Mouse (Mus musculus) splenic B cell, adult 2 months (primary cell): ENCODE measurements around the gene Derl3.

Experiments used
- DNase-seq: peaks from one replicate; pipeline ENCODE4 v3.0.0-alpha.2; 2011; ENCODE audit warnings: low read depth, low spot score
- H3K27me3 ChIP-seq: 2 replicates; pipeline ENCODE4 v1.6.1; 2012; ENCODE audit warnings: mild to moderate bottlenecking, low read length, moderate library complexity, mixed read lengths; ENCODE audit not compliant: control insufficient read depth, poor library complexity, insufficient read depth, severe bottlenecking
- H3K36me3 ChIP-seq: 2 replicates; pipeline ENCODE4 v1.6.1; 2012; ENCODE audit warnings: mild to moderate bottlenecking, low read length, moderate library complexity, mixed read lengths; ENCODE audit not compliant: control insufficient read depth, poor library complexity, insufficient read depth, severe bottlenecking

Gene Derl3

GRCm38 (mm10) chr10:75936909-75937667 lies 43.9 kb downstream of the Derl3 start:
- Histone ChIP-seq H3K36me3 (no peaks in the 10 kb centered on the region), H3K27me3 (no peaks in the 10 kb centered on the region)
- DNase-seq: peak; percentile 37

GRCm38 (mm10) chr10:75937851-75938643 lies 44.8 kb downstream of the Derl3 start:
- DNase-seq: peak; percentile 57
- Histone ChIP-seq H3K36me3 (no peaks in the 10 kb centered on the region), H3K27me3 (no peaks in the 10 kb centered on the region)

DNA sequence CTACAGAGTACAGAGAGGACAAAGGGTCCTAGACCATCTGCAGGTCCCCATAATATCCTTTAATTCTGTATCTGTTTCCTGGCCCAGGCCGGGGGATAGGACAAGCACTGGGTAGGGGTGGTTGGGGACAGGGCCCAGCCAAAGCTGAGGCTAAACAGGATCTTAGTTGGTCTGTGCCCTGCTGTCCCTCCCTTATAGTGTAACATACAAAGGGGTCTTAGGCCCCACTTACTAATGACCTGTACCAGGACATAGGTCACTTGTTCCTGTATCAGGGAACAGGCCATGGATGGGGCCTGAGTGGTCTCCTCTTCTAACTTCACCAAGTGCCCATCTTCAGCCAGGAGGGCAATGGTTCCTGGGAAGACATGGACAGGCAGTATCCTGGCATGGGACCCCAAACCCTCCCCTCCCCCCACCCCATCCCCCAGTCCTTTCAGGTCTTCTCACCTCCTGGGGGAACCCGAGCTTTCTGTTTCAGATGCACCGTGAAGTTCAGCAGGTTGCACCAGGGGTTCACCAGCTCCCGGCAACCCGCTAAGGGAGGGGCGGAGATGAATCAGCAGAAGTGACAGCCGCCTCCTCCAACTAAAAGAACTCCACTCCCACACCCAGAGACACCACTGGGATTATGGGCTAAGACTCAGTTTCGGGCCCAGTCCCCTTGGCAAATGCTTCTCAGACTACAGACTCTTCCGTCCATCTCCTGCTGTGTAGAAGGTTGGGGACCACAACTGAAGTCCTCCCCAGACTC lies 46.4 kb downstream of the Derl3 start:
- Histone ChIP-seq H3K36me3 (no peaks in the 10 kb centered on the region), H3K27me3 (no peaks in the 10 kb centered on the region)
- no peak for DNase-seq

GRCm38 (mm10) chr10:75940520-75940919 lies 47.3 kb downstream of the Derl3 start, which contains the start of gene Gm867:
Gene Gm867, minus strand, starts transcription at chr10:75940672.
- Histone ChIP-seq H3K27me3 (no peaks in the 10 kb centered on the region), H3K36me3 (no peaks in the 10 kb centered on the region)
- DNase-seq: no peak

- Histone ChIP-seq H3K36me3 (no peaks in the 10 kb centered on the region), H3K27me3 (no peaks in the 10 kb centered on the region)
- no peak for DNase-seq
These were observed 48.0 kb downstream of the Derl3 start for GRCm38 (mm10) chr10:75941042-75941824.

GRCm38 (mm10) chr10:75942736-75943477 lies 49.7 kb downstream of the Derl3 start, which contains the start of gene Vpreb3:
Gene Vpreb3, plus strand, starts transcription at chr10:75943057.
- DNase-seq: no peak
- Histone ChIP-seq H3K27me3 (no peaks in the 10 kb centered on the region), H3K36me3 (no peaks in the 10 kb centered on the region)

DNA sequence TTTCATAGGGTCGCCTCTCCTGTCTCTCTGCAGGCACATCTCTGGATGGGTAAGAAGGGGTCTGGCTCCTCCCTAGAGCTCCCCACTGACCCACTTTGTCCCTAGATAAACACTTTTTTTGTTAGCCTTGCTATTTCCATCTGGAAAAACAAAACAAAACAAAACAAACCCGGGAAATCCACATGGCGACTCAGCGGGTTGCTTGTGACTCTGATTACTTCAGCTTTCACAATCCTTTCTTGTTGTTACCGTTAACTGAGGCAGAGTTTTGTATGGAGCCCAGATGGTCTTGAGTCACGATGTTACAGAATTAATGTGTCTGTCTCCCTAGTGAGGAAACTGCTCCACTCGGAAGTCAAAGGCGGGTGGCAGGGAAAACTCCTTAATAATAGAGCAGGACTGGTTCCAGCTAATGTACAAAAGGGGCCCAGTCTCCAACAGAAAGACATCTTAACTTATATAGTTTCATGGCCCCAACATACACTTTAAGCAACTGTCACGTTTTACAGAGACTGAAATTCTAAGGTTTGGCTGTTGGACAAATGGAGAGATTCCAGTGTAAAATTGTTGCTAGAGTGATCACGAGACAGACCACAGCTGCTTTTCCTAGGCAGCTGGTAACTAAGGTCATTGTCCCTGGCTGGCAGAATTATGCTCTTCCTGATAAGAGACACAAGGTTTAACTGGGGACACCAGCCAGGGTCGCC lies 51.0 kb downstream of the Derl3 start:
- H3K27me3 ChIP-seq: no peaks in the 10 kb centered on the region
- no peak for DNase-seq
- no peaks in the 10 kb centered on the region for H3K36me3 ChIP-seq

GRCm38 (mm10) chr10:75945213-75945612 lies 52.0 kb downstream of the Derl3 start:
- Histone ChIP-seq H3K27me3 (no peaks in the 10 kb centered on the region), H3K36me3 (no peaks in the 10 kb centered on the region)
- no peak for DNase-seq
